Mouse (Mus musculus): ENCODE measurements at regions not wholly inside any gene's neighbourhood (a gene's known extent, or its start where the extent isn't known, plus 50 kb on each side); places are given as distances from the start of the nearest gene placed in this dataset.

DNA sequence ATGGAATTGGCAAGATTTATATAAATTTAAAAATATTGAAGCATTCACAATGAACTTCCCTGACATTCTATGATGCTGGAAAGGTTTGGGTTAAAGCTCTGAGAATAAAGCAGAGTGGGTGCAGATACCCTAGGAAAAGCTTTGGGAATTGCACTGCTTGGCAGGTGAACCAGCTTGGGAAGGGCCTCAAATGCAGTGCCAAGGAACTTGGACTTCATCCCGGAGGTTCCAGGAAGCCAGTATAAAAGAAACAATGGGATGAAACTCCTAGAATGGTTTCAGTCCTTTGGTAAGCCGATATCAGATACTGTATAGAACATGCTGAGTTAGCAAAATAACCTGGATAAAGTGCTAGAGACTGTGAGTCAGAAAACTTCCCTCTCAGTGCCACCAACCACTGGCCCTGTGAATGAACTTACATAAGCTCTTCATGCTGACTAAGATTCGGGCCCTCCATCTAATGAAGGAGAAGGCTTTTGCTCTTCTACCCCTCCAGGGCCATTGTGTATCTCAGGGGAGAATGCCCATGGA is 873.6 kb downstream of the Epha4 start:
- TF ChIP-seq JUND (conservative IDR thresholded peaks at IDR 0.05; ENCODE audit: low read depth, low read length) (no peak), JUN (IDR thresholded peaks at IDR 0.05; ENCODE audit: insufficient read depth, low read depth, low read length) (no peak), CTCF (conservative IDR thresholded peaks at IDR 0.05 in 1 of 2, IDR thresholded peaks at IDR 0.05 in 1 of 2; ENCODE audit: low read depth in 2 of 2, low read length in 2 of 2) (no peak), USF1 (IDR thresholded peaks at IDR 0.05; ENCODE audit: low read depth, low read length) (no peak), POLR2A (IDR thresholded peaks at IDR 0.05; ENCODE audit: low read depth, low read length) (no peak), MAFK (IDR thresholded peaks at IDR 0.05; ENCODE audit: insufficient replicate concordance, low read length) (peak; percentile 79), UBTF (IDR thresholded peaks at IDR 0.05; ENCODE audit: low read depth, low read length) (no peak)

Data from CH12.LX (cell line).